8 mouse cellular contexts compared by ENCODE assay signal in genomic region chr1:171247453-171247841, GRCm38 (mm10). TPM values are rescaled to one million over a fixed set of nuclear protein-coding genes. Genes with fewer than 3 reads are reported as not detected.
A peak's percentile ranks its signal among the peaks of the same experiment; 100 is the strongest.
DNase-seq lines count a peak whose midpoint lies in the region; ATAC-seq and TF ChIP-seq lines count a peak whose summit lies in the region.

No protein-coding gene starts in this region.

- H3K79me2 ChIP-seq in heart, adult 2 months (replicated peaks; ENCODE audit: control insufficient read depth, insufficient read depth, low read length) = peaks cover 1% of the 10 kb centered on the region

- ATAC-seq in CD4-positive, CD25-positive, alpha-beta regulatory T cell, adult 4 months = peak; percentile 8
- peak; percentile 2; the same call in 1 of the 2 replicates for ATAC-seq in forebrain, embryonic 13.5 days
- peak; percentile 23; the same call in 1 of the 2 replicates for ATAC-seq in liver, embryonic 15.5 days (ENCODE audit: insufficient read depth)

- DNase-seq in heart, adult 2 months = no peak
- DNase-seq in heart, postnatal 4 days = no peak
- no peak for DNase-seq in spleen, postnatal 14 days (ENCODE audit: low spot score in 2 of 2)
- DNase-seq in cerebellum, adult 8-10 months = no peak
- no peak for DNase-seq in right cerebral cortex, postnatal 36 days (ENCODE audit: low spot score in 2 of 2)

- H3K27me3 ChIP-seq in heart, adult 2 months (ENCODE audit: control insufficient read depth, insufficient read depth, low read length) = no peaks in the 10 kb centered on the region
- H3K27me3 ChIP-seq in forebrain, embryonic 13.5 days = no peaks in the 10 kb centered on the region
- peaks cover 41% of the 10 kb centered on the region for H3K27me3 ChIP-seq in liver, embryonic 15.5 days

- peak overlapping the region; percentile 34 for H3K9ac ChIP-seq in heart, adult 2 months (ENCODE audit: low read depth, low read length)
- H3K9ac ChIP-seq in forebrain, embryonic 13.5 days = peak overlapping the region; percentile 38
- H3K9ac ChIP-seq in liver, embryonic 15.5 days = peak overlapping the region; percentile 82

- peak overlapping the region; percentile 90 for H3K4me3 ChIP-seq in heart, adult 2 months
- peak overlapping the region; percentile 75 for H3K4me3 ChIP-seq in forebrain, embryonic 13.5 days
- peak overlapping the region; percentile 78 for H3K4me3 ChIP-seq in liver, embryonic 15.5 days (replicated peaks)

- no peak for TF ChIP-seq EP300 in heart, adult 2 months (IDR thresholded peaks at IDR 0.05; ENCODE audit: insufficient read depth, low read depth, low read length)

- WGBS in heart, adult 2 months = 9% methylated on average over 13 of the region's 13 CpGs
- 17% methylated on average over 13 of the region's 13 CpGs for WGBS in forebrain, embryonic 13.5 days
- 5% methylated on average over 13 of the region's 13 CpGs for WGBS in liver, embryonic 15.5 days (ENCODE audit: insufficient replicate concordance)

- no peaks in the 10 kb centered on the region for H3K9me3 ChIP-seq in forebrain, embryonic 13.5 days (replicated peaks)
- H3K9me3 ChIP-seq in liver, embryonic 15.5 days (replicated peaks) = no peaks in the 10 kb centered on the region

- peaks cover 4% of the 10 kb centered on the region; the same call in 1 of the 2 replicates for H3K36me3 ChIP-seq in heart, adult 2 months (ENCODE audit: control insufficient read depth, insufficient read depth, low read length)
- peaks cover 27% of the 10 kb centered on the region for H3K36me3 ChIP-seq in forebrain, embryonic 13.5 days (ENCODE audit: poor library complexity, severe bottlenecking)
- H3K36me3 ChIP-seq in liver, embryonic 15.5 days (replicated peaks) = peaks cover 29% of the 10 kb centered on the region

- TF ChIP-seq POLR2A in heart, adult 2 months (IDR thresholded peaks at IDR 0.05; ENCODE audit: insufficient read depth, low read depth, low read length) = no peak

- H3K4me1 ChIP-seq in heart, adult 2 months (ENCODE audit: control insufficient read depth, insufficient read depth, low read length) = peaks cover 10% of the 10 kb centered on the region
- peaks cover 58% of the 10 kb centered on the region for H3K4me1 ChIP-seq in forebrain, embryonic 13.5 days
- peaks cover 46% of the 10 kb centered on the region for H3K4me1 ChIP-seq in liver, embryonic 15.5 days (replicated peaks)

- H3K4me2 ChIP-seq in forebrain, embryonic 13.5 days = peak overlapping the region; percentile 73
- H3K4me2 ChIP-seq in liver, embryonic 15.5 days = peak overlapping the region; percentile 94

- no peak for TF ChIP-seq CTCF in heart, adult 2 months (IDR thresholded peaks at IDR 0.05)

- H3K27ac ChIP-seq in heart, adult 2 months = peak overlapping the region; percentile 98
- H3K27ac ChIP-seq in forebrain, embryonic 13.5 days = peak overlapping the region; percentile 55
- H3K27ac ChIP-seq in liver, embryonic 15.5 days (replicated peaks) = peak overlapping the region; percentile 89

- intact Hi-C loops in heart, adult 2 months (cut with DNase I) = loop anchor here (1.0 to 2.0 kb wide), 2 partner anchors 25 to 34 kb away; partner anchors contain the start of genes Ppox and Tomm40l

RNA-seq across cellular contexts. Expression of gene Adamts4, which starts 2.8 kb away (rescaled TPM):
- 1 to 10 TPM in 1 of 2 experiments, under 1 TPM in 1; 0.29 to 1.5 TPM for total RNA-seq in heart, adult 2 months (2021)
- 0.92 and 0.94 TPM in 2 replicates for polyA plus RNA-seq in heart, adult 2 months (2012; rRNA removed)
- total RNA-seq in heart, postnatal 4 days (2021) = 1 to 10 TPM; 8.2 to 8.7 TPM
- under 1 TPM in 1 of 2 experiments, not detected in 1; 0.13 TPM for polyA plus RNA-seq in CD4-positive, CD25-positive, alpha-beta regulatory T cell, adult 4 months (2017; shearing (Covaris generic))
- 6.9 and 7.3 TPM in 2 replicates for polyA plus RNA-seq in forebrain, embryonic 13.5 days (2015; fragmentation: Nextera tagmentation; extraction: Ambion mirVana)
- 0.58 and 0.60 TPM in 2 replicates for polyA plus RNA-seq in liver, embryonic 15.5 days (2015; fragmentation: Nextera tagmentation; extraction: Ambion mirVana)

RNA-seq across cellular contexts. Expression of gene Ndufs2, which starts 3.7 kb away (rescaled TPM):
- total RNA-seq in heart, adult 2 months (2021) = 1,000 to 10,000 TPM; 1,369 to 1,610 TPM
- 997 and 1,250 TPM in 2 replicates for polyA plus RNA-seq in heart, adult 2 months (2012; rRNA removed)
- total RNA-seq in heart, postnatal 4 days (2021) = 100 to 1,000 TPM; 862 to 916 TPM
- polyA plus RNA-seq in CD4-positive, CD25-positive, alpha-beta regulatory T cell, adult 4 months (2017; shearing (Covaris generic)) = 100 to 1,000 TPM; 115 to 119 TPM
- polyA plus RNA-seq in forebrain, embryonic 13.5 days (2015; fragmentation: Nextera tagmentation; extraction: Ambion mirVana) = 216 and 221 TPM in 2 replicates
- 137 and 144 TPM in 2 replicates for polyA plus RNA-seq in liver, embryonic 15.5 days (2015; fragmentation: Nextera tagmentation; extraction: Ambion mirVana)

RNA-seq across cellular contexts. Expression of gene Fcer1g, which starts 13.3 kb away (rescaled TPM):
- total RNA-seq in heart, adult 2 months (2021) = 10 to 100 TPM; 12.4 to 15.3 TPM
- 32.7 and 50.8 TPM in 2 replicates for polyA plus RNA-seq in heart, adult 2 months (2012; rRNA removed)
- total RNA-seq in heart, postnatal 4 days (2021) = 10 to 100 TPM in 1 of 2 experiments, 1 to 10 TPM in 1; 8.7 to 10.1 TPM
- polyA plus RNA-seq in CD4-positive, CD25-positive, alpha-beta regulatory T cell, adult 4 months (2017; shearing (Covaris generic)) = 1 to 10 TPM; 1.8 to 3.5 TPM
- polyA plus RNA-seq in forebrain, embryonic 13.5 days (2015; fragmentation: Nextera tagmentation; extraction: Ambion mirVana) = 12.3 and 12.8 TPM in 2 replicates
- 115 and 118 TPM in 2 replicates for polyA plus RNA-seq in liver, embryonic 15.5 days (2015; fragmentation: Nextera tagmentation; extraction: Ambion mirVana)

RNA-seq across cellular contexts. Expression of gene Apoa2, which starts 22.6 kb away (rescaled TPM):
- total RNA-seq in heart, adult 2 months (2021) = 1 to 10 TPM; 2.1 to 2.2 TPM
- 3.9 and 15.3 TPM in 2 replicates for polyA plus RNA-seq in heart, adult 2 months (2012; rRNA removed)
- total RNA-seq in heart, postnatal 4 days (2021) = 1 to 10 TPM; 1.7 to 1.8 TPM
- polyA plus RNA-seq in CD4-positive, CD25-positive, alpha-beta regulatory T cell, adult 4 months (2017; shearing (Covaris generic)) = under 1 TPM in 1 of 2 experiments, not detected in 1; 0.75 TPM
- 2.6 and 8.3 TPM in 2 replicates for polyA plus RNA-seq in forebrain, embryonic 13.5 days (2015; fragmentation: Nextera tagmentation; extraction: Ambion mirVana)
- 6,467 and 6,641 TPM in 2 replicates for polyA plus RNA-seq in liver, embryonic 15.5 days (2015; fragmentation: Nextera tagmentation; extraction: Ambion mirVana)

RNA-seq across cellular contexts. Expression of gene B4galt3, which starts 22.7 kb away (rescaled TPM):
- total RNA-seq in heart, adult 2 months (2021) = 10 to 100 TPM; 16.4 to 17.4 TPM
- 41.9 and 45.7 TPM in 2 replicates for polyA plus RNA-seq in heart, adult 2 months (2012; rRNA removed)
- total RNA-seq in heart, postnatal 4 days (2021) = 10 to 100 TPM; 26.7 to 29.9 TPM
- 10 to 100 TPM; 56.0 to 93.6 TPM for polyA plus RNA-seq in CD4-positive, CD25-positive, alpha-beta regulatory T cell, adult 4 months (2017; shearing (Covaris generic))
- 89.0 and 95.3 TPM in 2 replicates for polyA plus RNA-seq in forebrain, embryonic 13.5 days (2015; fragmentation: Nextera tagmentation; extraction: Ambion mirVana)
- polyA plus RNA-seq in liver, embryonic 15.5 days (2015; fragmentation: Nextera tagmentation; extraction: Ambion mirVana) = 21.9 and 23.5 TPM in 2 replicates
